32 mouse cellular contexts compared by ENCODE assay signal in genomic region chr8:60912081-60912480, GRCm38 (mm10). TPM values are rescaled to one million over a fixed set of nuclear protein-coding genes. Genes with fewer than 3 reads are reported as not detected.
DNase-seq lines count a peak whose midpoint lies in the region; ATAC-seq and TF ChIP-seq lines count a peak whose summit lies in the region.
"Had no signal": no experiment of that assay in that cellular context is flagged by ENCODE, and none has a peak within 500 bp of the region (broad histone marks: within the 10 kb centered on the region; RNA-seq: fewer than 3 reads in every experiment).

No protein-coding gene starts in this region.

- no peak overlapping the region for H3K9ac ChIP-seq in forebrain, postnatal 0 days
- no peak overlapping the region for H3K9ac ChIP-seq in forebrain, embryonic 12.5 days
- H3K9ac ChIP-seq in lung, embryonic 15.5 days = no peak overlapping the region
- H3K9ac ChIP-seq: hindbrain, embryonic 12.5 days; liver, embryonic 12.5 days; liver, postnatal 0 days had no signal

- H3K27ac ChIP-seq in forebrain, postnatal 0 days (ENCODE audit: low read depth, low read length) = no peak overlapping the region
- H3K27ac ChIP-seq in forebrain, embryonic 12.5 days = no peak overlapping the region
- no peak overlapping the region for H3K27ac ChIP-seq in lung, embryonic 15.5 days
- H3K27ac ChIP-seq: hindbrain, embryonic 12.5 days; hindbrain, postnatal 0 days; kidney, postnatal 0 days; liver, embryonic 12.5 days; stomach, postnatal 0 days had no signal

- TF ChIP-seq POLR2A in lung, adult 2 months (IDR thresholded peaks at IDR 0.05; ENCODE audit: borderline replicate concordance, extremely low read depth, low read depth, low read length) = no peak

- no peak overlapping the region for H3K4me3 ChIP-seq in forebrain, postnatal 0 days (ENCODE audit: low read depth, low read length)
- H3K4me3 ChIP-seq in forebrain, embryonic 12.5 days (replicated peaks) = no peak overlapping the region
- no peak overlapping the region for H3K4me3 ChIP-seq in lung, embryonic 15.5 days
- no peak overlapping the region for H3K4me3 ChIP-seq in lung, adult 2 months (replicated peaks; ENCODE audit: extremely low read depth, low read depth, low read length)
- H3K4me3 ChIP-seq: erythroblast, embryonic 14.5 days; hindbrain, embryonic 12.5 days; liver, embryonic 12.5 days had no signal

- H3K4me2 ChIP-seq in forebrain, postnatal 0 days (ENCODE audit: low read depth) = no peak overlapping the region
- H3K4me2 ChIP-seq in forebrain, embryonic 12.5 days = no peak overlapping the region
- H3K4me2 ChIP-seq in lung, embryonic 15.5 days = peak overlapping the region; percentile 30
- H3K4me2 ChIP-seq: heart, embryonic 11.5 days; hindbrain, embryonic 12.5 days; liver, embryonic 12.5 days; midbrain, embryonic 11.5 days had no signal

- no peak for DNase-seq in forebrain, postnatal 0 days
- DNase-seq in lung, adult 2 months = no peak
- DNase-seq in lung, postnatal 14 days = peak; percentile 27
- no peak for DNase-seq in c-Kit-positive CD71-positive TER-119-positive erythroid progenitor cells, embryonic 14.5 days (ENCODE audit: low spot score)
- DNase-seq in cerebellum, adult 9-10 months = no peak
- DNase-seq: adrenal gland, postnatal 14 days; cerebellum, adult 9-11 months; gastrocnemius, postnatal 25 days; heart, adult 18-20 months; heart, postnatal 36 days; kidney, adult 8-10 months; kidney, postnatal 4 days; layer of hippocampus, adult 9-11 months; left cerebral cortex, postnatal 4 days; liver, postnatal 0 days; right cerebral cortex, postnatal 25 days; spleen, adult 18-20 months; thymus, adult 18-20 months; thymus, postnatal 36 days had no signal

- peaks cover 6% of the 10 kb centered on the region for H3K36me3 ChIP-seq in forebrain, postnatal 0 days (ENCODE audit: insufficient read depth)
- H3K36me3 ChIP-seq in forebrain, embryonic 12.5 days (replicated peaks) = peaks cover 30% of the 10 kb centered on the region
- peaks cover 15% of the 10 kb centered on the region; the same call in 1 of the 2 replicates for H3K36me3 ChIP-seq in lung, embryonic 15.5 days

- no peaks in the 10 kb centered on the region for H3K4me1 ChIP-seq in forebrain, postnatal 0 days (ENCODE audit: insufficient read depth)
- H3K4me1 ChIP-seq in forebrain, embryonic 12.5 days = no peaks in the 10 kb centered on the region
- H3K4me1 ChIP-seq in lung, embryonic 15.5 days = no peaks in the 10 kb centered on the region
- no peaks in the 10 kb centered on the region for H3K4me1 ChIP-seq in lung, adult 2 months (ENCODE audit: control insufficient read depth, insufficient read depth, low read length)
- H3K4me1 ChIP-seq: hindbrain, embryonic 12.5 days; liver, embryonic 12.5 days had no signal

- no peak for TF ChIP-seq CTCF in forebrain, postnatal 0 days (IDR thresholded peaks at IDR 0.05; ENCODE audit: low read depth)
- no peak for TF ChIP-seq CTCF in lung, adult 2 months (IDR thresholded peaks at IDR 0.05; ENCODE audit: insufficient read depth, low read length)

- peak; percentile 27 for ATAC-seq in forebrain, postnatal 0 days
- no peak for ATAC-seq in forebrain, embryonic 12.5 days (ENCODE audit: low FRiP score)
- ATAC-seq in lung, embryonic 15.5 days (ENCODE audit: borderline replicate concordance, extremely low read depth, low FRiP score, low TSS enrichment) = peak; percentile 84
- no peak for ATAC-seq in granulocyte monocyte progenitor cell, adult 5-6 weeks (replicated peaks; ENCODE audit: poor library complexity, severe bottlenecking)
- ATAC-seq: intestine, embryonic 16.5 days; liver, embryonic 12.5 days; liver, postnatal 0 days; midbrain, embryonic 16.5 days had no signal

- no peaks in the 10 kb centered on the region for H3K27me3 ChIP-seq in forebrain, postnatal 0 days (ENCODE audit: insufficient read depth, low read length)
- H3K27me3 ChIP-seq in forebrain, embryonic 12.5 days = no peaks in the 10 kb centered on the region
- H3K27me3 ChIP-seq in lung, embryonic 15.5 days = no peaks in the 10 kb centered on the region
- H3K27me3 ChIP-seq: hindbrain, embryonic 12.5 days; liver, embryonic 12.5 days had no signal

- no peaks in the 10 kb centered on the region for H3K9me3 ChIP-seq in forebrain, postnatal 0 days (ENCODE audit: low read length)
- H3K9me3 ChIP-seq in forebrain, embryonic 12.5 days = no peaks in the 10 kb centered on the region
- no peaks in the 10 kb centered on the region for H3K9me3 ChIP-seq in lung, embryonic 15.5 days
- H3K9me3 ChIP-seq: hindbrain, embryonic 12.5 days; liver, embryonic 12.5 days had no signal

- WGBS in forebrain, postnatal 0 days = 64% methylated on average over 4 of the region's 4 CpGs
- 79% methylated on average over 4 of the region's 4 CpGs for WGBS in forebrain, embryonic 12.5 days
- 60% methylated on average over 4 of the region's 4 CpGs for WGBS in lung, embryonic 15.5 days
- 70% methylated on average over 4 of the region's 4 CpGs for WGBS in lung, adult 2 months

RNA-seq across cellular contexts. Expression of gene Hpf1, which starts 21.9 kb away (rescaled TPM):
- total RNA-seq in forebrain, postnatal 0 days (2014; rRNA removed) = 47.0 and 47.6 TPM in 2 replicates
- polyA plus RNA-seq in forebrain, postnatal 0 days (2015; fragmentation: Nextera tagmentation; extraction: Ambion mirVana) = 110 TPM in 2 replicates
- polyA plus RNA-seq in forebrain, embryonic 12.5 days (2016; fragmentation: Nextera tagmentation; extraction: Ambion mirVana) = 137 and 141 TPM in 2 replicates
- polyA plus RNA-seq in lung, embryonic 15.5 days (2015; fragmentation: Nextera tagmentation; extraction: Ambion mirVana) = 104 and 108 TPM in 2 replicates
- polyA plus RNA-seq in lung, adult 2 months (2012; rRNA removed) = 3.1 and 8.3 TPM in 2 replicates
- 90.4 and 110 TPM in 2 replicates for total RNA-seq in granulocyte monocyte progenitor cell, adult 5-6 weeks (2014; fragmentation: Nextera tagmentation)
- total RNA-seq in granulocyte monocyte progenitor cell, adult 5-6 weeks (2017) = 122 and 131 TPM in 2 replicates

Comparison
In these comparisons a context has a peak if more than half of its experiments do, and no peak if none do; other contexts are left out.
1. ATAC-seq: peak in forebrain, postnatal 0 days (single experiment) and lung, embryonic 15.5 days (single experiment); none in forebrain, embryonic 12.5 days (single experiment) and granulocyte monocyte progenitor cell, adult 5-6 weeks (single experiment).
2. RNA of gene Hpf1, which starts 21.9 kb away (polyA plus RNA-seq): 137 to 141 TPM in forebrain, embryonic 12.5 days, 110 TPM in forebrain, postnatal 0 days and 104 to 108 TPM in lung, embryonic 15.5 days; 3.1 to 8.3 TPM in lung, adult 2 months; every median in the first group is over 10 times any median in the second.